Mouse (Mus musculus) kidney, postnatal 0 days (tissue): ENCODE data around the gene Tagln3. TPM values are rescaled to one million over a fixed set of nuclear protein-coding genes. Genes with fewer than 3 reads are reported as not detected.

Experiments used
- ATAC-seq: fragments of 200-750 bp; cut with Nextera tagmentation; replicated peaks from 2 replicates; pipeline ENCODE4 v1.8.0; 2017; ENCODE audit warnings: low read depth, moderate number of reproducible peaks, moderate TSS enrichment, moderate library complexity; ENCODE audit not compliant: low FRiP score
- DNase-seq: peaks from one replicate; pipeline ENCODE4 v3.0.0-alpha.2; 2016; ENCODE audit warnings: low spot score
- H3K27ac ChIP-seq: fragments of 300-500 bp; sonication (generic); 2 replicates; pipeline ENCODE4 v1.5.1; 2014; ENCODE audit warnings: mild to moderate bottlenecking
- H3K27me3 ChIP-seq: fragments of 300-500 bp; sonication (generic); 2 replicates; pipeline ENCODE4 v1.6.1; 2014; ENCODE audit warnings: low read length, mixed read lengths; ENCODE audit not compliant: insufficient read depth
- H3K36me3 ChIP-seq: fragments of 300-500 bp; sonication (generic); 2 replicates; pipeline ENCODE4 v1.6.1; 2014; ENCODE audit warnings: low read length, mixed read lengths; ENCODE audit not compliant: insufficient read depth
- H3K4me1 ChIP-seq: fragments of 300-500 bp; sonication (generic); replicated peaks from 2 replicates; pipeline ENCODE4 v1.6.1; 2014; ENCODE audit warnings: antibody characterized with exemption, low read length, mixed read lengths; ENCODE audit not compliant: insufficient read depth
- H3K4me2 ChIP-seq: fragments of 300-500 bp; sonication (generic); 2 replicates; pipeline ENCODE4 v1.6.1; 2014; ENCODE audit warnings: mild to moderate bottlenecking, low read length, moderate library complexity, mixed read lengths
- H3K4me3 ChIP-seq: fragments of 300-500 bp; sonication (generic); replicated peaks from 2 replicates; pipeline ENCODE4 v1.5.1; 2014; ENCODE audit warnings: low read depth, low read length
- H3K9ac ChIP-seq: fragments of 300-500 bp; sonication (generic); 2 replicates; pipeline ENCODE4 v1.6.1; 2014; ENCODE audit warnings: low read depth, low read length
- H3K9me3 ChIP-seq: fragments of 300-500 bp; sonication (generic); replicated peaks from 2 replicates; pipeline ENCODE4 v1.6.1; 2016; ENCODE audit warnings: low read length, inconsistent platforms, mixed read lengths
- CTCF ChIP-seq: IDR thresholded peaks from 2 replicates; pipeline ENCODE4 v1.5.1; 2016; ENCODE audit warnings: antibody characterized with exemption, low read depth, mild to moderate bottlenecking, moderate library complexity
- WGBS: fragments of 180-500 bp; shearing (Covaris S2); extraction: QIAGEN DNeasy Blood & Tissue Kit; methylation state at CpG from one replicate; pipeline ENCODE4 v1.1.7; 2014; 5-methylcytosine and 5-hydroxymethylcytosine counted together
- polyA plus RNA-seq: library from polyadenylated mRNA; unstranded; fragments of >200 nt; fragmentation: Nextera tagmentation; extraction: Ambion mirVana; gene quantifications from 2 replicates; pipeline ENCODE4 v1.2.1, GENCODE M21; 2015

Tagln3 gene
- 1.9 and 2.6 TPM in 2 replicates for polyA plus RNA-seq

GRCm38 (mm10) chr16:45724061-45724741 lies at the start of gene Tagln3:
TSS of gene Tagln3 (minus strand) at chr16:45724608.
- under 1% methylated on average over 30 of the region's 30 CpGs for WGBS
- H3K4me2 ChIP-seq, result peak within 1 kb of the TSS; percentile 88
- ATAC-seq (peak; percentile 50; the same call in 1 of the 2 replicates), DNase-seq (peak; percentile 65)
- no peaks in the 10 kb centered on the region for H3K9me3 ChIP-seq
- peak within 1 kb of the TSS; percentile 38 for H3K4me3 ChIP-seq
- H3K4me1 ChIP-seq, result peaks cover 5% of the 10 kb centered on the region; the same call in 1 of the 2 replicates
- no peak within 1 kb of the TSS for H3K27ac ChIP-seq
- H3K9ac ChIP-seq, result peak within 1 kb of the TSS; percentile 55
- no peaks in the 10 kb centered on the region for H3K27me3 ChIP-seq
- no peak for TF ChIP-seq CTCF
- no peaks in the 10 kb centered on the region for H3K36me3 ChIP-seq

- no peak overlapping the region for H3K27ac ChIP-seq
- no peaks in the 10 kb centered on the region for H3K4me1 ChIP-seq
- no peak for TF ChIP-seq CTCF
- H3K9me3 ChIP-seq, result no peaks in the 10 kb centered on the region
- no peak for DNase-seq
- H3K36me3 ChIP-seq, result peaks cover 46% of the 10 kb centered on the region
- ATAC-seq, result no peak
- H3K9ac ChIP-seq, result no peak overlapping the region
- 95% methylated on average over 6 of the region's 6 CpGs for WGBS
- H3K27me3 ChIP-seq, result no peaks in the 10 kb centered on the region
- no peak overlapping the region for H3K4me2 ChIP-seq
- H3K4me3 ChIP-seq, result no peak overlapping the region
Measured at GRCm38 (mm10) chr16:45770914-45771313, 46.5 kb upstream of the Tagln3 start.

- 54% methylated on average over 10 of the region's 10 CpGs for WGBS
- H3K4me3 ChIP-seq, result no peak overlapping the region
- peak; percentile 41 for DNase-seq
- H3K4me2 ChIP-seq, result no peak overlapping the region
- peaks cover 27% of the 10 kb centered on the region for H3K36me3 ChIP-seq
- no peak for TF ChIP-seq CTCF
- H3K9me3 ChIP-seq, result no peaks in the 10 kb centered on the region
- peak overlapping the region; percentile 43 for H3K27ac ChIP-seq
- no peak for ATAC-seq
- H3K27me3 ChIP-seq, result no peaks in the 10 kb centered on the region
- H3K9ac ChIP-seq, result no peak overlapping the region
- no peaks in the 10 kb centered on the region for H3K4me1 ChIP-seq
Measured at GRCm38 (mm10) chr16:45767853-45768640, 43.6 kb upstream of the Tagln3 start.

GRCm38 (mm10) chr16:45767434-45767833 lies 43.0 kb upstream of the Tagln3 start:
- TF ChIP-seq CTCF, result no peak
- Histone ChIP-seq H3K27ac (peak overlapping the region; percentile 43), H3K9ac (no peak overlapping the region), H3K36me3 (peaks cover 25% of the 10 kb centered on the region), H3K4me1 (no peaks in the 10 kb centered on the region), H3K27me3 (no peaks in the 10 kb centered on the region), H3K9me3 (no peaks in the 10 kb centered on the region), H3K4me3 (no peak overlapping the region), H3K4me2 (no peak overlapping the region)
- ATAC-seq, result no peak
- DNase-seq, result peak; percentile 56
- 21% methylated on average over 4 of the region's 4 CpGs for WGBS

- TF ChIP-seq CTCF, result no peak
- Histone ChIP-seq H3K27ac (no peak overlapping the region; the same call in 1 of the 2 replicates), H3K4me3 (no peak overlapping the region), H3K4me1 (no peaks in the 10 kb centered on the region), H3K27me3 (no peaks in the 10 kb centered on the region), H3K4me2 (no peak overlapping the region), H3K36me3 (peaks cover 21% of the 10 kb centered on the region), H3K9me3 (no peaks in the 10 kb centered on the region), H3K9ac (no peak overlapping the region)
- peak; percentile 78 for DNase-seq
- peak; percentile 85 for ATAC-seq
- 38% methylated on average over 7 of the region's 7 CpGs for WGBS
Measured at GRCm38 (mm10) chr16:45765801-45766494, 41.5 kb upstream of the Tagln3 start.

GRCm38 (mm10) chr16:45765102-45765501 lies 40.7 kb upstream of the Tagln3 start:
- TF ChIP-seq CTCF, result no peak
- Histone ChIP-seq H3K9me3 (no peaks in the 10 kb centered on the region), H3K4me3 (no peak overlapping the region), H3K27ac (0 out of 2 replicates have a peak overlapping the region, but pooled peaks have one; percentile 31), H3K36me3 (peaks cover 19% of the 10 kb centered on the region), H3K27me3 (no peaks in the 10 kb centered on the region), H3K9ac (no peak overlapping the region), H3K4me1 (no peaks in the 10 kb centered on the region), H3K4me2 (no peak overlapping the region)
- no peak for ATAC-seq
- 65% methylated on average over 3 of the region's 3 CpGs for WGBS
- no peak for DNase-seq
